ENCODE assay signal across 9 mouse cellular contexts in genomic region chr12:31969111-31969510, GRCm38 (mm10).
"Had no signal": no experiment of that assay in that cellular context is flagged by ENCODE, and none has a peak within 500 bp of the region (broad histone marks: within the 10 kb centered on the region; RNA-seq: fewer than 3 reads in every experiment).

No protein-coding gene starts in this region.

- DNase-seq: kidney, adult 18-20 months; kidney, postnatal 10 days; left cerebral cortex, postnatal 4 days; lung, adult 18-20 months; thymus, postnatal 14 days had no signal

- H3K9ac ChIP-seq: limb, embryonic 13.5 days; midbrain, embryonic 12.5 days; neural tube, embryonic 15.5 days had no signal

- H3K9me3 ChIP-seq: limb, embryonic 13.5 days; midbrain, embryonic 12.5 days; neural tube, embryonic 15.5 days had no signal

- H3K36me3 ChIP-seq: limb, embryonic 13.5 days had no signal

- H3K27ac ChIP-seq: limb, embryonic 13.5 days; midbrain, embryonic 12.5 days; neural tube, embryonic 15.5 days; stomach, postnatal 0 days had no signal

- H3K27me3 ChIP-seq: limb, embryonic 13.5 days; midbrain, embryonic 12.5 days; neural tube, embryonic 15.5 days had no signal

- H3K4me3 ChIP-seq: limb, embryonic 13.5 days; midbrain, embryonic 12.5 days; neural tube, embryonic 15.5 days had no signal

- H3K4me2 ChIP-seq: limb, embryonic 13.5 days; midbrain, embryonic 12.5 days; neural tube, embryonic 15.5 days had no signal
